Mouse (Mus musculus) forelimb bud, embryonic 11.5 days (tissue): Measurements from ENCODE around the gene Nrxn3.

Experiments used
- DNase-seq: peaks from one replicate; pipeline ENCODE4 v3.0.0-alpha.2; 2012; ENCODE audit warnings: low read depth, low spot score

Nrxn3 gene

GRCm38 (mm10) chr12:88924896-88925295, 202.2 kb downstream of the Nrxn3 start:
- DNase-seq: no peak

DNA sequence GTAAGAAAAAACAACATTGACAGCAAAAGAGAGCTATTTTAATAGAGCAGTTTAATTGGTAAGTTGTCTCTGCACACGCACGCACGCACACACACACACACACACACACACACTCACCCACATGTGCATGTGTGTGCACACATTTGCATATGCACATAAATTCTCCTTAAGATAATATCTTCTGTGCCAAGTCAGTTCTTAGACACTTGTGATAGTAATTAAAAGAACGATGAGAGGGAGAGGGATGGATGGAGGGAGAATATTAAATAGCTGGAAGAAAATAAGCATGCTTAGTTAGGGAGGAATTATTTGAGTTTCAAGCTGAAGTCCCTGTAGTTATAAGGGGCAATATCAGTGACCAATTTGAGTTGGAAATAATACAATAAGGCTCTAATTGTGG, 203.6 kb downstream of the Nrxn3 start:
- DNase-seq: no peak

- DNase-seq: no peak
Measured at GRCm38 (mm10) chr12:88931713-88932112, 209.0 kb downstream of the Nrxn3 start.

- DNase-seq: no peak
Measured at GRCm38 (mm10) chr12:88939679-88940078, 217.0 kb downstream of the Nrxn3 start.

GRCm38 (mm10) chr12:88944967-88945366, 222.3 kb downstream of the Nrxn3 start:
- no peak for DNase-seq

DNA sequence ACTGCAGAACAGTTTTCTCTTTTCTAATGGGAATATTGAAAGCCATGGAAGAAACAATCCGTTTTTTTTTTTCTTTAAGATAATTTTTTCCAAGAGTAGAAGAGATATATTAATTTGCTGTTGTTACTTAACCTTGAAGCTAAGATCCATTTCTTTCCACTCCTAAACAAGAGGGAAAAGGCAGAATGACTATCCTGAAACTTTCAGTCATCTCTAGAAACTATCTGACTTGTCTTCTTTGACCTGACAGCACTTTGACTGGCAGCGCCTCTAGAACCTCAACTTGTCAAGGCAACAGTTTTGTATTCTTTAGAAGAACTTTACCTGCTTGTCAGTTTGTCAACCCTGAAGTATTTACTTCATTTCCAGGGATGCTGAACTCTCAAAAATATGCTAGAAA, 227.2 kb downstream of the Nrxn3 start:
- DNase-seq: no peak

GRCm38 (mm10) chr12:88952937-88953600, 230.4 kb downstream of the Nrxn3 start:
- no peak for DNase-seq

- no peak for DNase-seq
Measured at GRCm38 (mm10) chr12:88953801-88954200, 231.1 kb downstream of the Nrxn3 start.

DNA sequence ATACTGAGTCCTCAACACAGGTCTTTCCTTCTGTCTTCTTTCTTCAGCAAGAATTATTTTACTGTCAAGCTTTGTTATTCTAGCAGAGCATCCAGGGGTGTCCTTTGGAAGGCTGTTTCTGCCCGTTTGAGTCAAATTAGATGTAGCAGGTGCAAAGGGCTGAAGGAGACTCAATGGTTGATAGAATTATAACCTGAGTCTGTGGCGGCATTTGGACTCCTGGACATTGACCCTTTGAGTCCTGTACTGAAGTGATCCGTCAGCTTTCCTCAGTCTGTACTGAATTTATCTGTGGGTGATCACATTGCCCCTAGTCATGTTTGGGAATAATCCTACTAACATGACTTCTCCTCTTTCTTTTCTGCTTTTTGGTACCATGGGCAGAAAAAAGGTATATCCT, 234.8 kb downstream of the Nrxn3 start:
- no peak for DNase-seq

GRCm38 (mm10) chr12:88960817-88961216, 238.1 kb downstream of the Nrxn3 start:
- DNase-seq: no peak

DNA sequence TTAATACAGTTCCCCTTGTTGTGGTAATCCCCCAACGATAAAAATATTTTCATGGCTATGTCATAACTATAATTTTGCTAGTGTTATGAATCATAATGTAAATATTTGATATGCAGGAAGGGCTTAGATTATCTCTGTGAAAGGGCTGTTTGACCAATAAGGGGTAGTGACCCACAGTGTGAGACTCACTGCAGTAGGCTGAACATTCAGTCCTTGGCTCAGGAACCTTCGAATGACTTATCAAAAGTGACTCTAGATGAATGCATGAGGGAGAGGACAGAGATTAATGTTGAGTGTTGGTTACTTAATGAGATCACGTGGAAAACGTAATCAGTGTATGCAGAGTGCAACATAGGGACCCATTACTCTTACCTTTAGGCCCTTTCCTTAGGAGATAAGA, 243.7 kb downstream of the Nrxn3 start:
- no peak for DNase-seq

DNA sequence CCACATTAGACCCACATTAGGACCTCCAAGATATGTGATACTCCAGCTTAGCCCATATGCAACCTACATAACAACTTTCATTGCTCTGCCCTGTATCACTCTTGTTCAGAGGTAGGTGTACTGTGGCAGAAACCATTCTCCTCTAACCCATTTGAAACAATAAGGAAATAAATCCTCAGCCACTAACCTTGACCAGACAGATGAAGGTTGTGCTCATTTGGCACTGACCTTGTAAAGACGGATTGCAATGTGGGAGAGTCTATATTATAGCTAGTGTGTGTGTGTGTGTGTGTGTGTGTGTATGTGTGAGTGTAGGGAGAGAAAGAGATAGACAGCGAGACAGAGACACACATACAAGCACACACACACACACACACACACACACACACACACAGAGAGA, 253.9 kb downstream of the Nrxn3 start:
- no peak for DNase-seq

- DNase-seq: no peak
Measured at GRCm38 (mm10) chr12:88983688-88984330, 261.1 kb downstream of the Nrxn3 start.

- DNase-seq: no peak
Measured at GRCm38 (mm10) chr12:88984375-88984774, 261.7 kb downstream of the Nrxn3 start.

- DNase-seq: no peak
Measured at GRCm38 (mm10) chr12:88984804-88985203, 262.1 kb downstream of the Nrxn3 start.

DNA sequence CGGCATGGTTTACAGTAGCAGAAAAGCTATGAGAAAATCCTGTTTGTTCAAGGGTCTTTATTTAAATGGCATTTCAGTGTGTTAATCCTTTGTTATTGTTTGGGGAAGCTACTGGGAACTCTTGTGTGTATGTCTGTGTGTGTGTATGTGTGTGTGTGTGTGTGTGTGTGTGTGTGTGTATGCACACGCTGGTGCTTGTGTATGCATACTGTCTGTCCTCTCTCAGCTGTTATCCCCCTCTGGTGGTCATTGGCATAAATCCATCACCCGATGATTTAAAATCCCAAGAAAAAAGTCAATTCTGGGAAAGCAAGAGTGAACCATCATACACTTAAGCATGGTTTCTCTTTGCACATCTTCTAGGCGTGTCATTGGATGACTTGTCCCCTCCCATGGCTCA, 264.4 kb downstream of the Nrxn3 start:
- DNase-seq: no peak

DNA sequence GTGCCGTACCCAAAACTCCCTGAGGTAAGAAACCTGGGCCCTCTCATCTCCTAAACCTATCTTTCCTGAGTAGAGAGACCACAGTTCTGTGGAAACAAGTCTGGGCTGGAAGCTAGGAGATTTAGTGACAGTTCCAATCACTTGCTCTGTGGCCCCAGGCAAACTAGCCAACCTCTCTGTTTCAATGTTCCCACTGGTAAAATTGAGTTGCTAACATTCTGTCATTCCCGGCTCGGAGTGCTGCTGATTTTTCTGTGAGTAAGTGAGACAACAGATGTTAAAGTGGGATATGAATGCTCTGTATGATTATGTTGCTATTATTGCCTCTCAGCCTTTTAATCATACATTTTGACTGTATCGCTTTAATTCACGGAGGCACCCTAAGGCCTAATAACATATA, 268.1 kb downstream of the Nrxn3 start:
- DNase-seq: no peak

DNA sequence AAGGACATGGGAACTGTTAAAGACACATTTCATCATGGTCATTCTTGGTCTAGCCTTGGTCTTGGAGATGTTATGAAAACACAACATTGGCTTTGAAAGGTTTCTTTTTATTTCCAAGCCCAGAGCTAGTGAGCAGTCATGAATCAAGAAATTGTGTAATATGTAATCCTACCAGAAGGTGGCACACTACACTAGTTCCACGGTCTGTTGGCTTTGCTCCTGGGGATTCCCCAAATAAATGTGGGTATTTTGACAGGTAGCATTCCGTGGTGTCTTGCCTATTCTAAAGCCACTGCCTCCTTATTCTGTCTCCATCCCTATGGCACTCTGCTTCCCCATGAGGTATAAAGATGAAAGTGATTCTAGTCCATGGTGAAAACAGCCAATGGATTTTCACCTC, 269.5 kb downstream of the Nrxn3 start:
- peak; percentile 52 for DNase-seq

DNA sequence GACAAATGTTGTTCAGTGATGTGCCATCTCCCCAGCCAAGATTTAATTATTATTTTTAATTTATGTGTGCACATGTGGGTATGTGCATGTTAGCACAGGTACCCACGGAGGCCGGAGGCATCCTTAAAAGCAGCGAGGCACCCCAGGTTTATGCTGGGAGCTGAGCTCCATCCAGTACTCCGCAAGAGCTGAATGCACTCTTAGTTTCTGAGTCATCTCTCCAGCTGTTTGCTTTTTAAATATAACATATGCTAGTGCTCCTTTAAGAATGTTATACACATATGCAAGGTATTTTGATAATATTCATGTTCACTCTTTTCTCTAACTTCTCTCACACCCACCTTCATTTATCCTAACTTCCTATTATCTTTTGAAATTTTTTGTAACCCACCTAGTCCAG, 271.1 kb downstream of the Nrxn3 start:
- DNase-seq: no peak

DNA sequence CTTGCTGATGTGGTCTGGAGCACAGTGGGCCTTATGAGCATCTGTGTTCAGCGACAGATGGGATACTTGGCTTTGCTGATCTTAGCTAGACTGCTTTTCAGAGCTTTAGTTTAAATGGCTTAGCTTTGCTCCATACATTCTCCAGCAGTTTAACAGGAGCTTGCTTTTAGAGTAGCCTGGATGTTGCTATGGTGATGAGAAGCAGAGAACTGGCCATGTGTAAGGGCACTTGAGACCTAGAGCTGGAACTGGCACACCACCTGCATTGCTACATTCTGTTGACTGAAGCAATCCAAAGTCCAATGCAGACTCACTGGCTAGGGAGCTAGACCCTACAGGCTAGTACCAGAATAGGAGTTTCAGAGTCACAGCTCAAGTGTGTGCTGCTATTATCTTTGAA, 293.8 kb downstream of the Nrxn3 start:
- DNase-seq: peak; percentile 3

- DNase-seq: no peak
Measured at GRCm38 (mm10) chr12:89025180-89025579, 302.5 kb downstream of the Nrxn3 start.

- DNase-seq: no peak
Measured at GRCm38 (mm10) chr12:89035984-89036618, 313.4 kb downstream of the Nrxn3 start.

DNA sequence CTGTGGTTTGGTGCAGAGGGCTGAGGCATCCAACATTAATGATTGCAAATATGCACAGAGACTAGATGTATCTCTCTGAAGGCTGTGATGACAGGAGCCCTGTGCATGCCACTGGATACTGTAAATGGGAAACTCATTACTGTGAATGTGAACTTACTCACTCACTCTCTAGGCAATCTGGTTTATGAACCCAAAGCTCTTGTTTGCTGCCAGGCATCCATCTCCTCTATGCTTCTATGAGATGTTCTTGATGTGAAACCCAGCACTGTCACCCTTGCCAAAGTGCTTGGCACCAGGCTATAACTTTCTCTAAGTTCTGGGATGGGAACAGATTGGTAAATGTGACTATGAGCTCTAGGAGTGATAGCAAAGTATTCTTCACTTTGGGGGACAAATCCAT, 317.5 kb downstream of the Nrxn3 start:
- DNase-seq: no peak
